Mouse (Mus musculus) MEL (cell line): ENCODE data around the gene Mrpl47. TPM values are rescaled to one million over a fixed set of nuclear protein-coding genes. Genes with fewer than 3 reads are reported as not detected.
A peak's percentile ranks its signal among the peaks of the same experiment; 100 is the strongest.

ENCODE experiments used
- DNase-seq: peaks from one replicate; pipeline ENCODE4 v3.0.0; 2011; ENCODE audit warnings: low read depth, low spot score
- H3K27ac ChIP-seq: 2 replicates; pipeline ENCODE4 v1.5.1; 2012; ENCODE audit warnings: low read depth, mild to moderate bottlenecking, control low read depth, low read length, moderate library complexity; ENCODE audit not compliant: control insufficient read depth
- H3K27me3 ChIP-seq, 2 experiments: fragments of 150-350 bp in 1 of 2; sonication (generic) in 1 of 2; 2 replicates each; pipeline ENCODE4 v1.6.1; 2012; ENCODE audit warnings: low read length in 2 of 2, mild to moderate bottlenecking in 2 of 2, improper control_type of control experiment in 1 of 2, moderate library complexity in 1 of 2; ENCODE audit not compliant: insufficient read depth in 2 of 2, control insufficient read depth in 1 of 2
- H3K36me3 ChIP-seq, 2 experiments: 2 replicates each; pipeline ENCODE4 v1.6.1; 2012 to 2014; ENCODE audit warnings: low read length in 2 of 2, improper control_type of control experiment in 1 of 2, inconsistent platforms in 1 of 2, mild to moderate bottlenecking in 1 of 2; ENCODE audit not compliant: insufficient read depth in 2 of 2, control insufficient read depth in 1 of 2
- H3K4me1 ChIP-seq, 2 experiments: fragments of 150-350 bp in 1 of 2; sonication (generic) in 1 of 2; 2 replicates each; pipeline ENCODE4 v1.6.1; 2012; ENCODE audit warnings: low read length in 2 of 2, improper control_type of control experiment in 1 of 2, mild to moderate bottlenecking in 1 of 2; ENCODE audit not compliant: insufficient read depth in 2 of 2, control insufficient read depth in 1 of 2
- H3K4me3 ChIP-seq, 2 experiments: fragments of 150-350 bp in 1 of 2; sonication (generic) in 1 of 2; 2 replicates each; pipeline ENCODE4 v1.5.1; 2012; ENCODE audit warnings: low read depth in 2 of 2, low read length in 2 of 2, mild to moderate bottlenecking in 2 of 2, moderate library complexity in 2 of 2, control low read depth in 1 of 2, improper control_type of control experiment in 1 of 2; ENCODE audit not compliant: control insufficient read depth in 1 of 2, insufficient read depth in 1 of 2
- H3K79me2 ChIP-seq: 2 replicates; pipeline ENCODE4 v1.6.1; 2012; ENCODE audit warnings: mild to moderate bottlenecking, low read length, moderate library complexity; ENCODE audit not compliant: control insufficient read depth, poor library complexity, insufficient read depth
- H3K9ac ChIP-seq: 2 replicates; pipeline ENCODE4 v1.6.1; 2012; ENCODE audit warnings: low read depth, mild to moderate bottlenecking, control low read depth, low read length, moderate library complexity; ENCODE audit not compliant: control insufficient read depth, poor library complexity, severe bottlenecking
- H3K9me3 ChIP-seq: fragments of 150-350 bp; sonication (generic); replicated peaks from 2 replicates; pipeline ENCODE4 v1.6.1; 2012; ENCODE audit warnings: mild to moderate bottlenecking, low read length, improper control_type of control experiment, moderate library complexity; ENCODE audit not compliant: insufficient read depth
- CHD1 ChIP-seq: IDR thresholded peaks from 2 replicates; pipeline ENCODE4 v1.6.1; 2012; ENCODE audit warnings: low read depth, mild to moderate bottlenecking, inconsistent platforms, low read length, improper control_type of control experiment
- CHD2 ChIP-seq: IDR thresholded peaks from 2 replicates; pipeline ENCODE4 v1.6.1; 2011; ENCODE audit warnings: low read length, improper control_type of control experiment
- CTCF ChIP-seq, 3 experiments: IDR thresholded peaks in 2 of 3; conservative IDR thresholded peaks in 1 of 3; 2 replicates each; pipeline ENCODE4 v1.5.1; 2011 to 2012; ENCODE audit warnings: low read length in 3 of 3, low read depth in 2 of 3, mild to moderate bottlenecking in 2 of 3, improper control_type of control experiment in 1 of 3, inconsistent platforms in 1 of 3, mixed read lengths in 1 of 3, moderate library complexity in 1 of 3; ENCODE audit not compliant: control insufficient read depth in 1 of 3, insufficient read depth in 1 of 3, poor library complexity in 1 of 3, severe bottlenecking in 1 of 3
- E2F4 ChIP-seq: IDR thresholded peaks from 2 replicates; pipeline ENCODE4 v1.6.1; 2011; ENCODE audit warnings: low read depth, low read length, improper control_type of control experiment, borderline replicate concordance
- ELF1 ChIP-seq: IDR thresholded peaks from 2 replicates; pipeline ENCODE4 v1.6.1; 2014; ENCODE audit warnings: low read depth, mild to moderate bottlenecking, inconsistent platforms, low read length, improper control_type of control experiment, moderate library complexity
- EP300 ChIP-seq, 2 experiments: IDR thresholded peaks; 2 replicates each; pipeline ENCODE4 v1.6.1; 2011; ENCODE audit warnings: improper control_type of control experiment in 2 of 2, low read length in 2 of 2, low read depth in 1 of 2, mild to moderate bottlenecking in 1 of 2
- ETS1 ChIP-seq: IDR thresholded peaks from 2 replicates; pipeline ENCODE4 v1.6.1; 2012; ENCODE audit warnings: low read depth, mild to moderate bottlenecking, inconsistent platforms, low read length, improper control_type of control experiment, moderate library complexity
- GABPA ChIP-seq: IDR thresholded peaks from 2 replicates; pipeline ENCODE4 v1.6.1; 2012; ENCODE audit warnings: low read depth, mild to moderate bottlenecking, inconsistent platforms, low read length, improper control_type of control experiment, moderate library complexity
- GATA1 ChIP-seq: IDR thresholded peaks from 2 replicates; pipeline ENCODE4 v1.6.1; 2011; ENCODE audit warnings: low read depth, low read length, improper control_type of control experiment
- HCFC1 ChIP-seq: IDR thresholded peaks from 2 replicates; pipeline ENCODE4 v1.6.1; 2012; ENCODE audit warnings: low read depth, mild to moderate bottlenecking, inconsistent platforms, low read length, improper control_type of control experiment, moderate library complexity
- JUND ChIP-seq: IDR thresholded peaks from 2 replicates; pipeline ENCODE4 v1.6.1; 2011; ENCODE audit warnings: low read depth, mild to moderate bottlenecking, improper control_type of control experiment, low read length
- KAT2A ChIP-seq: conservative IDR thresholded peaks from 2 replicates; pipeline ENCODE4 v1.6.1; 2012; ENCODE audit warnings: low read depth, low read length, improper control_type of control experiment, inconsistent platforms
- MAFK ChIP-seq: IDR thresholded peaks from 2 replicates; pipeline ENCODE4 v1.6.1; 2011; ENCODE audit warnings: low read depth, mild to moderate bottlenecking, low read length, improper control_type of control experiment, borderline replicate concordance
- MAX ChIP-seq: IDR thresholded peaks from 2 replicates; pipeline ENCODE4 v1.6.1; 2011; ENCODE audit warnings: low read length, improper control_type of control experiment
- MAZ ChIP-seq: IDR thresholded peaks from 2 replicates; pipeline ENCODE4 v1.6.1; 2012; ENCODE audit warnings: low read depth, mild to moderate bottlenecking, inconsistent platforms, low read length, improper control_type of control experiment
- MEF2A ChIP-seq: IDR thresholded peaks from 2 replicates; pipeline ENCODE4 v1.6.1; 2014; ENCODE audit warnings: low read depth, mild to moderate bottlenecking, inconsistent platforms, low read length, improper control_type of control experiment; ENCODE audit not compliant: poor library complexity, insufficient replicate concordance, severe bottlenecking; ENCODE audit errors: extremely low read depth
- MXI1 ChIP-seq: IDR thresholded peaks from 2 replicates; pipeline ENCODE4 v1.6.1; 2011; ENCODE audit warnings: mild to moderate bottlenecking, low read depth, low read length, improper control_type of control experiment
- MYB ChIP-seq: IDR thresholded peaks from 2 replicates; pipeline ENCODE4 v1.6.1; 2011; ENCODE audit warnings: mild to moderate bottlenecking, low read depth, low read length, improper control_type of control experiment
- MYC ChIP-seq: IDR thresholded peaks from 2 replicates; pipeline ENCODE4 v1.6.1; 2011; ENCODE audit warnings: low read depth, mild to moderate bottlenecking, low read length, improper control_type of control experiment, moderate library complexity
- NELFE ChIP-seq: IDR thresholded peaks from 2 replicates; pipeline ENCODE4 v1.6.1; 2011; ENCODE audit warnings: low read depth, low read length, improper control_type of control experiment
- NRF1 ChIP-seq: IDR thresholded peaks from 2 replicates; pipeline ENCODE4 v1.6.1; 2014; ENCODE audit warnings: low read depth, mild to moderate bottlenecking, inconsistent platforms, low read length, improper control_type of control experiment, moderate library complexity; ENCODE audit not compliant: poor library complexity, insufficient read depth, severe bottlenecking
- POLR2A ChIP-seq, 2 experiments: IDR thresholded peaks; 2 replicates each; pipeline ENCODE4 v1.6.1; 2011 to 2012; ENCODE audit warnings: low read length in 2 of 2, mild to moderate bottlenecking in 2 of 2, control low read depth in 1 of 2, improper control_type of control experiment in 1 of 2, low read depth in 1 of 2, moderate library complexity in 1 of 2; ENCODE audit not compliant: control insufficient read depth in 1 of 2, insufficient read depth in 1 of 2, poor library complexity in 1 of 2
- POLR2AphosphoS2 ChIP-seq: IDR thresholded peaks from 2 replicates; pipeline ENCODE4 v1.6.1; 2011; ENCODE audit warnings: low read length, improper control_type of control experiment
- POLR2AphosphoS5 ChIP-seq: IDR thresholded peaks from 2 replicates; pipeline ENCODE4 v1.6.1; 2012; ENCODE audit warnings: low read depth, borderline replicate concordance, mild to moderate bottlenecking, inconsistent platforms, low read length, moderate library complexity, mixed read lengths
- RAD21 ChIP-seq: IDR thresholded peaks from 2 replicates; pipeline ENCODE4 v1.6.1; 2011; ENCODE audit warnings: mild to moderate bottlenecking, low read depth, low read length, improper control_type of control experiment
- RCOR1 ChIP-seq: IDR thresholded peaks from 2 replicates; pipeline ENCODE4 v1.6.1; 2012; ENCODE audit warnings: low read depth, mild to moderate bottlenecking, inconsistent platforms, low read length, improper control_type of control experiment
- SIN3A ChIP-seq: IDR thresholded peaks from 2 replicates; pipeline ENCODE4 v1.6.1; 2012; ENCODE audit warnings: low read length, improper control_type of control experiment, inconsistent platforms
- SMC3 ChIP-seq: IDR thresholded peaks from 2 replicates; pipeline ENCODE4 v1.6.1; 2011; ENCODE audit warnings: low read depth, low read length, improper control_type of control experiment
- TAL1 ChIP-seq: IDR thresholded peaks from 2 replicates; pipeline ENCODE4 v1.6.1; 2012; ENCODE audit warnings: mild to moderate bottlenecking, inconsistent platforms, low read length, moderate library complexity, mixed read lengths
- TBP ChIP-seq: IDR thresholded peaks from 2 replicates; pipeline ENCODE4 v1.8.0; 2011; ENCODE audit warnings: low read depth, low read length, improper control_type of control experiment
- TCF12 ChIP-seq: IDR thresholded peaks from 2 replicates; pipeline ENCODE4 v1.6.1; 2014; ENCODE audit warnings: low read depth, mild to moderate bottlenecking, inconsistent platforms, low read length, improper control_type of control experiment, moderate library complexity
- UBTF ChIP-seq: IDR thresholded peaks from 2 replicates; pipeline ENCODE4 v1.6.1; 2012; ENCODE audit warnings: low read depth, mild to moderate bottlenecking, inconsistent platforms, low read length, improper control_type of control experiment, moderate library complexity, borderline replicate concordance; ENCODE audit not compliant: insufficient read depth
- USF1 ChIP-seq: IDR thresholded peaks from 2 replicates; pipeline ENCODE4 v1.6.1; 2014; ENCODE audit warnings: low read depth, mild to moderate bottlenecking, inconsistent platforms, low read length, improper control_type of control experiment, moderate library complexity
- USF2 ChIP-seq, 2 experiments: IDR thresholded peaks; 2 replicates each; pipeline ENCODE4 v1.6.1; 2011 to 2012; ENCODE audit warnings: improper control_type of control experiment in 2 of 2, low read length in 2 of 2, borderline replicate concordance in 1 of 2, inconsistent platforms in 1 of 2, low read depth in 1 of 2, mild to moderate bottlenecking in 1 of 2; ENCODE audit not compliant: insufficient read depth in 1 of 2
- ZC3H11A ChIP-seq: IDR thresholded peaks from 2 replicates; pipeline ENCODE4 v1.6.1; 2012; ENCODE audit warnings: low read depth, mild to moderate bottlenecking, inconsistent platforms, low read length, improper control_type of control experiment
- ZKSCAN1 ChIP-seq: IDR thresholded peaks from 2 replicates; pipeline ENCODE4 v1.6.1; 2012; ENCODE audit warnings: low read depth, mild to moderate bottlenecking, inconsistent platforms, low read length, improper control_type of control experiment, moderate library complexity
- ZMIZ1 ChIP-seq: IDR thresholded peaks from 2 replicates; pipeline ENCODE4 v1.6.1; 2012; ENCODE audit warnings: low read depth, mild to moderate bottlenecking, inconsistent platforms, low read length, improper control_type of control experiment, moderate library complexity
- ZNF384 ChIP-seq: IDR thresholded peaks from 2 replicates; pipeline ENCODE4 v1.6.1; 2012; ENCODE audit warnings: low read depth, mild to moderate bottlenecking, inconsistent platforms, low read length, improper control_type of control experiment
- polyA plus RNA-seq, 2 experiments: library from polyadenylated mRNA; stranded (reverse) in 1 of 2; unstranded in 1 of 2; fragments of >175 nt in 1 of 2; fragments of >200 nt in 1 of 2; gene quantifications; 2 replicates each; pipeline versions ENCODE4 v1.2.1 to v1.2.4; 2012; ENCODE audit warnings: low replicate concordance in 2 of 2, low read depth in 1 of 2; ENCODE audit not compliant: insufficient read length in 2 of 2, insufficient read depth in 1 of 2, missing spikeins in 1 of 2
- total RNA-seq: library from RNA; depleted of rRNA; stranded (reverse); fragments of 300-350 nt; gene quantifications from 2 replicates; pipeline ENCODE4 v1.2.3, GENCODE M21; 2012

The Mrpl47 gene
- total and polyA plus RNA-seq, 3 experiments, result 70.3 to 73.1 TPM; not detected in 1

DNA sequence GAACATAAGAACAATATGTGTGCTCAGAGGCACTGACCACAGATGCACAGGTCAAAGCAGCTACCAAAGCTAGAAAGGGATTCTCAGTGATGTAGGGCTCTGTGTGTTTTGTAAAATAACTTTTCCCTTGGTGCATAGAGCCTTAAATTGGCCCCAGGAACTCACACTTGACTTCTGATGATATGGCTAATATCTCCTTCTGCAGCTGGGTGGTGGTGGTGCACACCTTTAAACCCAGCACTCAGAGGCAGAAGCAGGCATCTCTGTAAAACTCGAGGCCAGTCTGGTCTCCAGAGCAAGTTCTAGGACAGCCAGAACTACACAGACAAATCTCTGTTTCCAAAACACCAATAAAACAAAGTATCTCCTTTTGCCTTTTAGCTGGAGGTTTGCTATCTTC is 46.5 kb downstream of the Mrpl47 start:
- Histone ChIP-seq H3K36me3 (peaks cover 0 to 45% of the 10 kb centered on the region in 2 experiments; a peak in 2 of 4 replicates), H3K4me1 (peaks cover 35 to 41% of the 10 kb centered on the region in 2 experiments), H3K27me3 (no peaks in the 10 kb centered on the region), H3K79me2 (no peaks in the 10 kb centered on the region), H3K4me3 (no peak overlapping the region), H3K9ac (no peak overlapping the region), H3K9me3 (no peaks in the 10 kb centered on the region), H3K27ac (peak overlapping the region; percentile 8; the same call in 1 of the 2 replicates)
- DNase-seq, result peak; percentile 58
- TF ChIP-seq E2F4 (no peak), TAL1 (peak; percentile 67), HCFC1 (no peak), KAT2A (no peak), ELF1 (no peak), ZKSCAN1 (no peak), MYB (no peak), TBP (no peak), UBTF (no peak), POLR2AphosphoS5 (no peak), MAZ (no peak), JUND (no peak), CHD1 (no peak), ZC3H11A (no peak), MYC (no peak), MXI1 (no peak), USF1 (no peak), POLR2A (IDR thresholded peaks at IDR 0.05; ENCODE audit: control insufficient read depth in 1 of 2, insufficient read depth in 1 of 2, low read depth in 1 of 2, low read length in 2 of 2, poor library complexity in 1 of 2) (no peak), SMC3 (no peak), EP300 (IDR thresholded peaks at IDR 0.05; ENCODE audit: low read depth in 1 of 2, low read length in 2 of 2) (peak; percentile 65 to 78; a peak in 3 of 4 replicates), POLR2AphosphoS2 (no peak), USF2 (IDR thresholded peaks at IDR 0.05; ENCODE audit: borderline replicate concordance in 1 of 2, insufficient read depth in 1 of 2, low read depth in 1 of 2, low read length in 2 of 2) (no peak), CTCF (IDR thresholded peaks at IDR 0.05 in 2 of 3, conservative IDR thresholded peaks at IDR 0.05 in 1 of 3; ENCODE audit: control insufficient read depth in 1 of 3, insufficient read depth in 1 of 3, low read depth in 2 of 3, low read length in 3 of 3, poor library complexity in 1 of 3, severe bottlenecking in 1 of 3) (no peak), NELFE (no peak), RCOR1 (0 out of 2 replicates have a peak, but pooled peaks have one; percentile 16), NRF1 (no peak), MEF2A (no peak), CHD2 (no peak), MAX (no peak), RAD21 (no peak), ETS1 (peak; percentile 64; the same call in 1 of the 2 replicates), GABPA (no peak), ZMIZ1 (no peak), SIN3A (no peak), MAFK (no peak), GATA1 (peak; percentile 33; the same call in 1 of the 2 replicates), ZNF384 (no peak), TCF12 (peak; percentile 85)
